Mouse (Mus musculus) cerebellum, postnatal 36 days (tissue): Measurements from ENCODE around the gene 1110017D15Rik.

Experiments
- DNase-seq, 2 experiments: peaks; one replicate each; pipeline ENCODE4 v3.0.0; 2021 to 2022; ENCODE audit warnings: mixed read lengths in 2 of 2

1110017D15Rik gene

GRCm38 (mm10) chr4:41517233-41517632, at the start of gene 1110017D15Rik:
TSS of gene 1110017D15Rik (minus strand) at chr4:41517333.
- DNase-seq: no peak

GRCm38 (mm10) chr4:41566123-41566522, 49.0 kb upstream of the 1110017D15Rik start:
- DNase-seq: no peak

GRCm38 (mm10) chr4:41563297-41563696, 46.2 kb upstream of the 1110017D15Rik start:
- no peak for DNase-seq

GRCm38 (mm10) chr4:41557092-41557491, 40.0 kb upstream of the 1110017D15Rik start:
- no peak for DNase-seq

DNA sequence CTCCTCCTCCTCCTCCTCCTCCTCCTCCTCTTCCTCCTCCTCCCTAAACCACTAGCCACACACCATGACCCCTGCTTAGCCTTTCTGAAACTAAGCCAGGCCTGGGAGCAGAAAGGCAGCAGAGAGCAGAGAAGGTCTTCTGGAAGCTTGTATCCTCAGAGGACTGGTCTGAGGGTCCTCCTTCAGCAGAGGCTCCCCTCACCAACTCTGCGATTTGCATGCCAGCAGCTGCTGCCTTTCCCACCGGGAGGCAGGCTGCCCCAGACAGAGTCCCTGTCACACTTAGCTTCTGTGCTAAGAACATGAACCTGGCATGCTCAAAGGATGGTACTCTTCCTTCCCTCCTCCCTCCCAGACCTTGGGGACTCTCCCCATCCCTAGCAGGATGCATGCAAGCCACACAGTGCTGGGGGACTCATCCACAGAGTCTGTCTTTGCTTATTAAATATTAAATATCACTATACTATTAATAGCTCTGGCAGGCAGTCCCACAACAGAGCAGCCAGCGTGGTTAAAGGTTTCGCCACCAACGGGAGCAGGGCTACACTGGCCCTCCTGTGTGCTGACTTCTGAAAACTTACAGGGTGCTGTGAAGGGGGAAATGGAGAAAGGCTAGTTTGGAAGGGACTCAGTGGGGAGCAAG, 39.3 kb upstream of the 1110017D15Rik start:
- DNase-seq: no peak

DNA sequence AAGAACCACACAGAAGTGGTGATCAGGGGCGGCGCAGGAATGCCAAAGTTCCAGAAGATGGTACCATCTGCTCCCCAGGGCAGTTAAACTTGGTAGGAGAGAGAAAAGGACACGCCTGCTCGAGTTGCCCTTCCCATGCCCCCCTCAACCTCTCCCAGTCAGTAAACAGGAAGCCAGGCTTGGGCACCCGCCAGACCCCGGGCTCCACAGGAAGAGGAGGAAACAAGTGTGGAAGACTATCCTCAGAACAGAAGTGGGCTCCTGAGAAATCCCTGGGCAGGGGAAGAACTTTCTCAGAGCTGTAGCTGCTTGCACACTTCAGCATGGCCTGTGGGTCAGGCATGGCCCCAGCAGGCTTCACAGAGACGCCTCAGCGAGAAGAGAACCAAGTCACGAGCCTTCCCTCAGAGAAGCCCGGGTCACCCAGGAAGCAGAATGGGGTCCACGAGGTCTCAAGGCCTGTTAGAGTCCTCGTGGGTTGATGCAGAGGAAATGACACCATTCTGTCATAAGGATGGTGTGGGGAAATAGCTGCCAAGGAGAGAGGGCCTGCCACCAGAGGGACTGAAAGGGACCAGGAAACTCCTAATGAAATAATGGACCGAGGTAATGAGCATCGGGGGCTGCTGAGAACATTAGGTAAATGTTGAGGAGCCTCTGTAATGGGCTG, 38.0 kb upstream of the 1110017D15Rik start:
- peak; percentile 31 to 39 for DNase-seq

DNA sequence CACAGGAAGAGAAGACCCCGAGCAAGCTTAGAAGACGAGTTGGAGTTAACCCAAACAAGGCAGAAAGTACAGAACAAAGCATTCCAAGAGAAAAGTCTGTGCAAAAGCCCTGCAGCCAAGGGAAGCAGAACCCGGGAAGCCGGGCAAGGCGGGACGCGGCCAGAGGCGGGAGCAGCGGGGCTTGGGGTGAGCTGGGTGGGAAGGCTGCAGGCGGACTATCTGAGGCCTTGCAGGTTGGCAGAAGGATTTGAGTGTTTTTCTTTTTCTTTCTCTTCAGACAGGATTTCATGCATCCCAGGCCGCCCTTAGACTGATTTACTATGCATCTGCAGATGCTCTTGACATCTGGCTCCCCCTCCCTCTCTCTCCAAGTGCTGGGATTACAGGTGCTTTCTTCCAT, 36.0 kb upstream of the 1110017D15Rik start:
- DNase-seq: no peak

DNA sequence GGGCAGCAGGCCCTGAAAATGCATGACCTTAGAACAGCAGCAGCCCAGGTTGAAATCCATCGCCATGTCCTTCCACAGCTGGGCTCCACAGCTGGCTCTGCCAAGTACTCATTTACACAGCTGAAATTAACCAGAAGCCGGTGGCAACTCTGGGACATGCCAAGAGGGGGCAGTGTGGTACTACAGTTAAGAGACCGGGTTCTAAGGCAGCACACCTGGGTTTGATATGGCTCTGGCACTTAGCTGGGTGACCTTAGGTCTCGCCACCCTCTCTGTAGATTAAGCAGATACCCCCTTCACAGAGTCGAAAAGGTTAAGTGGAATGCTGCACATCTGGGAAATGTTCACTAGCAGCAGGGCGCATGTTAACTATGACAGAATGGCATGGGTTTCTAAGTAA, 35.4 kb upstream of the 1110017D15Rik start:
- DNase-seq: peak; percentile 61 to 65

- peak; percentile 33 to 38 for DNase-seq
These were observed 30.0 kb upstream of the 1110017D15Rik start for GRCm38 (mm10) chr4:41547086-41547485.

DNA sequence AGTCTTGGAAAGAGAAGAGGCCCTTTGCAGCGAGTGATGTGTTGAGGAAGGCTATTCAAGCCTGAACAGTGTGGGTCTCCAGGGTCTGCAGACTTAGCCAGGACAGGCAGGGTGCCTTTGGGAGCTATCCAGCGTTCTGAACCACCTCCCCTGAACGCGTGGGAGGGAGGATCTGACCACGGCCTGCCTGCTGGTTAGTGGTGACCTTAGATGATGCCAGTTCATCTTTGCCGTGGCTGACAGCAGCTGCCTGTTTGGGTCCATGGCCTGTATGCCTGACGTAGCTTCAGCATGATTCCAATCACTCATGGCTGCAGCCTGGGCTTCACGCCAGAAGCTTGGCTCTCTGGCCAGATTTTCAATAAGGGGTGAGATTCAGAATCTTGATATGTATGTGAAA, 28.9 kb upstream of the 1110017D15Rik start:
- DNase-seq: peak; percentile 62 to 65

DNA sequence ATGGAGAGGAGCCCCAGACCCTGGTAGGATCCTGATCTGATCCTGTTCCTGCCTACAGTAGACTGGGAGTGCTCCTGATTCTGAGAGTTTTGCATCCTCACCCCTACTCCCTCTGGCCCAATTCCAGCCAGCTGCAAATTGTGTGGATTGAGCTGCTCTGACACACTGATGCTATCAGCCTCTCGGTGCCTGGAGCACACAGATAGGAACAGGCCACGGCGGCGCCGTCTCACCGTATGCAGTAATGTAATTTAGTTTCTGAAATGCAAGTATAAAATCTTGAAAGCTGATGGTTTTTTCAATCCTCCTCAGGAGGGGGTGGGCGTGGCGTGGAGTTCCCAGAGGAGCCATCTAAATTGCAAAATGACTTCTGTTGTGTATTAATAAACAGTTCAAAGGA, 25.0 kb upstream of the 1110017D15Rik start:
- DNase-seq: no peak

- DNase-seq: no peak
These were observed 17.7 kb upstream of the 1110017D15Rik start for GRCm38 (mm10) chr4:41534866-41535265.

DNA sequence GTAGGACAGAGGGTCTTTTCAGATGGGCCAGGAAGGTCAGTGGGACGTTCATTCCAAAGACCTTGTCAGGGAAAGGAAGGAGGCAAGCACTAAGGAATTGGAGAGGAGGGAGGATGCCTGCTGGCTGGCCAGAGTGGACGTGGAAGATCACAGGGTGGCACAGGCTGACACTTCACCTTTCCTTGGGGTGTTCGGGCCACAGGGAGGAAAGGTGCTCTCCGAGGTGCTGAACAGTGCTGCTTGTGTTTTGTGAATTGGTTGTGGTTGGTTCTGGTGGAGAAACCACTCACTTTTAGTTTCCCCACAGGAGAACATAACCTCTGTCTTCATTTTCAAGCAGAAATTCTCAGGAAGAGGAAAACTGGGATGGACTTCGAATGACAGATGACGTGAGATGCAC, 15.3 kb upstream of the 1110017D15Rik start:
- DNase-seq: no peak

DNA sequence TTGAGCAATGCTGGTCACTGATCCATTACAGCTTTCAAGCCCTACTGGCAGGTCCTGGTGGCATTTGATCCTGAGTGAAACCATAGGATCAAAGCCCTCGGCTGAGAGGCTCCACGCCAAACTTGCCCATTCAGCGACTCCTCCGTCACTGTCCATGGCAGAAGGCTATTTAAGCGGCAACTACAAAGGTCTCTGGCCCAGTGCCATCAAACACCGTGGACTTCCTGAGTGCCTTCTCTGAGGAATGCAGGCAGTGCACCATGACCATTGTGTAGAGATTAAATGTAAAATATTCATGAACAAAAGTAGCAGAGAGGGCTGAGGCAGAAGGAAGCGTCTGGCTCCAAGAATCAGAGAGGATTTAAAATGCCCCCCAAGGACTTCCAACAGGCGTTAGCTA, 10.9 kb upstream of the 1110017D15Rik start:
- DNase-seq: peak; percentile 68 to 69

DNA sequence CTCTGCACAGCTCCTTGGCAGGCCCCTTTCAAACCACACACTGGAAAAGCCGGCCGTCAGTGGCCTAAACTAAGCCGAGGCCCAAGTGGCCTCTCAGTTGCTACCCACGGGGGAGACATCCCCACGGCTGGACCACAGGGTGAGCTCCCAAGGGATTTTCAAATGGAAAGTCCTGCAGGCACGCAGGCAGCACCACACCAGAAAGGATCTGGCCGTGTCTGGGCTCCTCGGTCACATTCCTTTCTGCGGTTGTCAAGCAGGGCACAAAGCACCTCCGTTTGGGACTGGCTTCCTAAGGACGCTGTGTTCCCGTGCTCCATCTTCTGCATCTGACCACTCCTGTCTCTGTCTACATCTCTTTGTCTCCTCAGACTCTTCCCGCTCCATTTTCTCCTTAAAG, 9.9 kb upstream of the 1110017D15Rik start:
- DNase-seq: no peak

DNA sequence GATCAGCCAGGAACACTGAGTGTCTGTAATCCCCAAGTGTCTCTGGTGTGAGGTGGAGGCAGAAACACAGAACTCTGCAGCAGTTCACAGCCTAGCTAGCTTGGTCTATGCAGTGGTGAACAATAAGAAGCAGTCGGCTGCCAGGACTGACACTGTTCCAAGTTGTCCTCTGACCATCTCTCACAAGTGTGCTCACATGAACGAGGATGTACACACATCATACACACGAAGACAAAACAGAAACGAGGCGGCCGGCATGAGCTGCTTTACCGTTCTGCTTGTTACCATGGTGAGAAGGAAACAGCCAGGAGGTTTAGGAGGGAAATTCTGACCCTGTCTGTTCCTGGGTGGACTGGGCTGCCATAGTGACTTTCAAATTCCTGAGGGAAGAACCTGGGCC, 9.4 kb upstream of the 1110017D15Rik start:
- DNase-seq: no peak

GRCm38 (mm10) chr4:41524829-41525228, 7.7 kb upstream of the 1110017D15Rik start:
- no peak for DNase-seq

GRCm38 (mm10) chr4:41523839-41524238, 6.7 kb upstream of the 1110017D15Rik start:
- DNase-seq: no peak

GRCm38 (mm10) chr4:41522788-41523187, 5.7 kb upstream of the 1110017D15Rik start:
- peak; percentile 50 to 68 for DNase-seq

GRCm38 (mm10) chr4:41522136-41522535, 5.0 kb upstream of the 1110017D15Rik start:
- DNase-seq: no peak

- no peak for DNase-seq
These were observed 3.5 kb upstream of the 1110017D15Rik start for GRCm38 (mm10) chr4:41520641-41521040.

DNA sequence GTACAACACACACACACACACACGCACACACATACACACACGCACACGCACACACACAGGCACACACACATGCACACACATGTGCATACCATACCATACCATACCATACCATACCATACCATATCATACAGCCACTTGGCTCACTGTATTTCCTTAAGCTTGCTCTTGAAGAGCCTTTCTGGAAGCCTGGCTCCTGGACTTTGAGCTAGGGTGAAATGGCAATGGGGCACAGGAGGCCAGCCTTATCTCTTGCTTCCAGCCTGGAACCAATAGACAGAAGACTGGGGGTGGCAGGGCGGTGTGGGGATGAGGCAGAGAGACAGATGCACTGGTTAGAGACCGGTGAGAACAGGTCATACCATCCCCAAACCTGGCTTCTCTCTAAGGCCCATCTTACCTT, 2.1 kb upstream of the 1110017D15Rik start:
- DNase-seq: no peak

DNA sequence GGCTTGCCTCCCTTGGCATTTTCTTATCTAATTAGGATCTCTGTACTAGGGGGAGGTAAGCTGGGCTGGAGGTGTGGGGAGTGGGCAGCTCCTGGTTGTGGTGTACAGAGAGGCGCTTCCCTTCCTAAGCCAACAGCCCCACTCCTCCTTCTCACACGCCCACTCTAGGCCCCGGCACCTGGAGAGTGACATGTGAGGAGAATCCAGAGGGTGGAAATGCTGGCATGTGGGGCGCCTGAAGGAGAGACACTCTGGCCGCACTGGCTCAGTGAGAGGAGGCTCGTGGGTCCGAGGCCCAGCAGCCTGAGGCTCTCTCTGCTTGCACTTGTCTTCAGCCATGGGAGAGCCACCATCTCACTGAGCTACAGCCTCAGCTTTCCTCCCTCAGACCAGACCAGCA, 1.2 kb upstream of the 1110017D15Rik start:
- no peak for DNase-seq

DNA sequence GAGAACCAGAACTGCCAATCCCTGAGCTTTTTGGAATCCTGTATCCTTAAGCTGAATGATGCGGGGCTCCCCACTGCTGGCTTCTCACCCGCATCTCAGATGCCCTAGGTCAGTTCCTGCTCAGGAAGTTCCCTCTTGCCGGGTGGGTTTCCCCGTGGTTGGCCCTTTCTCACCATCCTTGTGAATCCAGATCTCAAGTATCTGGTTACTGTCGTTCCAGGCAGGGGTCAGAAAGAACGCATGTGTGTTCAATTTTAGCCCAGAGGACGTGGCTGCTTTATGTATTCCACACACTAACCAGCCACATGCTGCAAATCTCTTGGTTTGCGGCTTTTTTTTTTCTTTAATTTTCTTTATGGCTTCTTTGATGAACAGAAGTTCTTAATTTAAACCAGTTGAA, 3.4 kb downstream of the 1110017D15Rik start:
- no peak for DNase-seq

- no peak for DNase-seq
These were observed 3.8 kb downstream of the 1110017D15Rik start for GRCm38 (mm10) chr4:41513309-41513708.
